In the genomic region with DNA sequence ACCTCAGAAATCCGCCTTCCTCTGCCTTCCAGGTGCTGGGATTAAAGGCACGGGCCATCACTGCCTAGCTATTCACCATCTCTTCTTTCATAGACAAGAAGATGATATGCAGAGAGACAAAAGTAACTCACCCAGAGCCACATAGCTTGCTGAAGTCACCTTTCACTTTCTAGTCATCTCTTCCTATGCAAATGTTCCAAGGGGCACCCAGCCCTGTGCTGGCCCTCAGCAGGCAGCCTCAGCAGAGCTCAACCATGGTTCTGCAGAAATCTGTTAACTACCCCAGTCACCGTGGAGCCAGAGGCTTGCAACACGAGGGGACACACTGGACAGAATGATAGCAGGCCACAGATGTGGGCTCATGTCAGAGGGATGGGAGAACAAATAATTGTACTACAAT, we compare ENCODE assay signal across 24 mouse cellular contexts. TPM values are rescaled to one million over a fixed set of nuclear protein-coding genes. Genes with fewer than 3 reads are reported as not detected.
DNase-seq lines count a peak whose midpoint lies in the region; ATAC-seq and TF ChIP-seq lines count a peak whose summit lies in the region.
"Had no signal": no experiment of that assay in that cellular context is flagged by ENCODE, and none has a peak within 500 bp of the region (broad histone marks: within the 10 kb centered on the region; RNA-seq: fewer than 3 reads in every experiment).

No protein-coding gene starts in this region.

- H3K4me1 ChIP-seq in midbrain, embryonic 11.5 days (ENCODE audit: control insufficient read depth, insufficient read depth, low read length), result peaks cover 21% of the 10 kb centered on the region
- no peaks in the 10 kb centered on the region for H3K4me1 ChIP-seq in midbrain, postnatal 0 days (ENCODE audit: insufficient read depth, low read length)
- H3K4me1 ChIP-seq in liver, embryonic 15.5 days (replicated peaks), result peaks cover 94% of the 10 kb centered on the region

- H3K27me3 ChIP-seq in midbrain, embryonic 11.5 days (ENCODE audit: control insufficient read depth, insufficient read depth, low read length), result peaks cover 4% of the 10 kb centered on the region
- 0 out of 2 replicates have a peak, but pooled peaks cover 4% of the 10 kb centered on the region for H3K27me3 ChIP-seq in midbrain, postnatal 0 days (ENCODE audit: insufficient read depth, low read length)
- H3K27me3 ChIP-seq in liver, embryonic 15.5 days, result peaks cover 3% of the 10 kb centered on the region; the same call in 1 of the 2 replicates

- no peak overlapping the region for H3K4me2 ChIP-seq in midbrain, embryonic 11.5 days
- H3K4me2 ChIP-seq in midbrain, postnatal 0 days (ENCODE audit: low read depth, low read length, poor library complexity, severe bottlenecking), result no peak overlapping the region
- H3K4me2 ChIP-seq in liver, embryonic 15.5 days, result peak overlapping the region; percentile 51
- H3K4me2 ChIP-seq: forebrain, embryonic 13.5 days; heart, embryonic 11.5 days; hindbrain, embryonic 13.5 days; midbrain, embryonic 13.5 days; neural tube, embryonic 15.5 days had no signal

- intact Hi-C loops in gastrocnemius, postnatal 36 days (cut with DNase I), result no loop called here

- no peaks in the 10 kb centered on the region for H3K36me3 ChIP-seq in midbrain, embryonic 11.5 days (ENCODE audit: control insufficient read depth, insufficient read depth, low read length)
- H3K36me3 ChIP-seq in midbrain, postnatal 0 days (ENCODE audit: insufficient read depth, low read length), result no peaks in the 10 kb centered on the region
- H3K36me3 ChIP-seq in liver, embryonic 15.5 days (replicated peaks), result no peaks in the 10 kb centered on the region
- H3K36me3 ChIP-seq: hindbrain, embryonic 13.5 days; midbrain, embryonic 13.5 days; neural tube, embryonic 15.5 days had no signal

- peak; percentile 37 for DNase-seq in midbrain, embryonic 11.5 days (ENCODE audit: low spot score, missing footprints)
- DNase-seq in midbrain, postnatal 0 days (ENCODE audit: low spot score), result no peak
- DNase-seq in liver, result peak; percentile 20
- DNase-seq in gastrocnemius, postnatal 36 days, result no peak
- no peak for DNase-seq in urinary bladder, adult 18-20 months (ENCODE audit: low spot score in 2 of 2)
- DNase-seq: adrenal gland, adult 2 months; adrenal gland, postnatal 36 days; cerebellum, adult 2 months; cerebellum, postnatal 14 days; heart, adult 18-20 months; heart, postnatal 36 days; kidney, adult 9 months; lung, postnatal 4 days; thymus, postnatal 25 days had no signal

- H3K9me3 ChIP-seq in midbrain, embryonic 11.5 days (ENCODE audit: control insufficient read depth, low read length), result no peaks in the 10 kb centered on the region
- H3K9me3 ChIP-seq in midbrain, postnatal 0 days (ENCODE audit: low read length), result no peaks in the 10 kb centered on the region
- no peaks in the 10 kb centered on the region for H3K9me3 ChIP-seq in liver, embryonic 15.5 days (replicated peaks)
- H3K9me3 ChIP-seq: forebrain, embryonic 13.5 days; hindbrain, embryonic 13.5 days; megakaryocyte, embryonic 14.5 days; midbrain, embryonic 13.5 days; neural tube, embryonic 15.5 days had no signal

- no peak for ATAC-seq in midbrain, embryonic 11.5 days (ENCODE audit: low FRiP score)
- ATAC-seq in midbrain, postnatal 0 days (ENCODE audit: low FRiP score), result no peak
- no peak for ATAC-seq in liver, embryonic 15.5 days (ENCODE audit: insufficient read depth)
- ATAC-seq in monocyte, adult 5-6 weeks (replicated peaks; ENCODE audit: insufficient number of reproducible peaks, low FRiP score, low TSS enrichment, poor library complexity, severe bottlenecking), result no peak
- ATAC-seq: activated CD4-positive, CD25-positive, alpha-beta regulatory T cell, adult 4 months; forebrain, embryonic 13.5 days; intestine, postnatal 0 days; midbrain, embryonic 13.5 days had no signal

- no peak for TF ChIP-seq CTCF in midbrain, postnatal 0 days (IDR thresholded peaks at IDR 0.05)

- no peak overlapping the region for H3K9ac ChIP-seq in midbrain, embryonic 11.5 days (ENCODE audit: low read length)
- no peak overlapping the region for H3K9ac ChIP-seq in midbrain, postnatal 0 days (replicated peaks; ENCODE audit: low read length, poor library complexity, severe bottlenecking)
- no peak overlapping the region for H3K9ac ChIP-seq in liver, embryonic 15.5 days
- H3K9ac ChIP-seq: forebrain, embryonic 13.5 days; hindbrain, embryonic 13.5 days; midbrain, embryonic 13.5 days; neural tube, embryonic 15.5 days had no signal

- no peak overlapping the region for H3K27ac ChIP-seq in midbrain, embryonic 11.5 days (ENCODE audit: low read depth, low read length)
- no peak overlapping the region for H3K27ac ChIP-seq in midbrain, postnatal 0 days (ENCODE audit: low read depth, low read length)
- peak overlapping the region; percentile 77 for H3K27ac ChIP-seq in liver, embryonic 15.5 days (replicated peaks)
- H3K27ac ChIP-seq: forebrain, embryonic 13.5 days; hindbrain, embryonic 13.5 days; midbrain, embryonic 13.5 days; neural tube, embryonic 15.5 days had no signal

- no peak overlapping the region for H3K4me3 ChIP-seq in midbrain, embryonic 11.5 days (ENCODE audit: low read depth, low read length)
- H3K4me3 ChIP-seq in midbrain, postnatal 0 days (ENCODE audit: low read depth, low read length), result no peak overlapping the region
- H3K4me3 ChIP-seq in liver, embryonic 15.5 days (replicated peaks), result no peak overlapping the region
- H3K4me3 ChIP-seq: forebrain, embryonic 13.5 days; hindbrain, embryonic 13.5 days; midbrain, embryonic 13.5 days; neural tube, embryonic 15.5 days had no signal

- 63% methylated on average over 4 of the region's 4 CpGs for WGBS in midbrain, embryonic 11.5 days
- WGBS in midbrain, postnatal 0 days, result 74% methylated on average over 4 of the region's 4 CpGs
- WGBS in liver, embryonic 15.5 days (ENCODE audit: insufficient replicate concordance), result 31% methylated on average over 4 of the region's 4 CpGs

RNA-seq across cellular contexts. Expression of gene Rnf220, which starts 20.1 kb away (rescaled TPM):
- 54.6 and 63.3 TPM in 2 replicates for polyA plus RNA-seq in midbrain, embryonic 11.5 days (2014; fragmentation: Nextera tagmentation; extraction: Ambion mirVana)
- total RNA-seq in midbrain, postnatal 0 days (2014; rRNA removed), result 174 and 192 TPM in 2 replicates
- 115 and 122 TPM in 2 replicates for polyA plus RNA-seq in midbrain, postnatal 0 days (2015; fragmentation: Nextera tagmentation; extraction: Ambion mirVana)
- 25.1 and 30.4 TPM in 2 replicates for polyA plus RNA-seq in liver, embryonic 15.5 days (2015; fragmentation: Nextera tagmentation; extraction: Ambion mirVana)
- 10 to 100 TPM; 43.5 to 46.1 TPM for total RNA-seq in gastrocnemius, postnatal 36 days (2021)
- total RNA-seq in monocyte, adult 5-6 weeks (2017), result 106 to 139 TPM (median 116 TPM) in 3 replicates

Comparison
In these comparisons a context has a peak if more than half of its experiments do, and no peak if none do; other contexts are left out.
1. DNase-seq: peak in midbrain, embryonic 11.5 days (single experiment) and liver (single experiment); none in midbrain, postnatal 0 days (single experiment), gastrocnemius, postnatal 36 days (0 of 2) and urinary bladder, adult 18-20 months (0 of 2).